Mouse (Mus musculus) lung, adult 2 months (tissue): ENCODE data around the gene Atg7.

Source experiments
- CTCF ChIP-seq: fragments of 200-500 bp; IDR thresholded peaks from 2 replicates; pipeline ENCODE4 v1.5.1; 2011; ENCODE audit warnings: mild to moderate bottlenecking, low read length, control low read depth; ENCODE audit not compliant: insufficient read depth
- POLR2A ChIP-seq: fragments of 200-500 bp; IDR thresholded peaks from 2 replicates; pipeline ENCODE4 v1.6.1; 2011; ENCODE audit warnings: low read depth, mild to moderate bottlenecking, control low read depth, low read length, borderline replicate concordance; ENCODE audit errors: extremely low read depth

- no peak for TF ChIP-seq CTCF
- TF ChIP-seq POLR2A: no peak
Measured at GRCm38 (mm10) chr6:114656826-114657600, 14.1 kb downstream of the Atg7 start.
